Mouse (Mus musculus) liver, adult 2 months (tissue): ENCODE data around the gene Cryzl1. TPM values are rescaled to one million over a fixed set of nuclear protein-coding genes. Genes with fewer than 3 reads are reported as not detected.

Experiments used
- DNase-seq: peaks from one replicate; pipeline ENCODE4 v3.0.0-alpha.2; 2011; ENCODE audit warnings: low read depth, low spot score; ENCODE audit errors: extremely low read depth
- H3K27ac ChIP-seq: fragments of 200-500 bp; replicated peaks from 2 replicates; pipeline ENCODE4 v1.5.1; 2012; ENCODE audit warnings: low read depth, mild to moderate bottlenecking, control low read depth, inconsistent platforms, low read length; ENCODE audit not compliant: insufficient read depth
- H3K27me3 ChIP-seq: fragments of 200-500 bp; 2 replicates; pipeline ENCODE4 v1.6.1; 2012; ENCODE audit warnings: mild to moderate bottlenecking, moderate library complexity, low read length, inconsistent platforms; ENCODE audit not compliant: control insufficient read depth, insufficient read depth
- H3K36me3 ChIP-seq: fragments of 200-500 bp; 2 replicates; pipeline ENCODE4 v1.6.1; 2012; ENCODE audit warnings: low read length, inconsistent platforms; ENCODE audit not compliant: control insufficient read depth, insufficient read depth
- H3K4me1 ChIP-seq: fragments of 200-500 bp; 2 replicates; pipeline ENCODE4 v1.6.1; 2011; ENCODE audit warnings: low read length; ENCODE audit not compliant: control insufficient read depth, insufficient read depth
- H3K4me3 ChIP-seq: fragments of 200-500 bp; 2 replicates; pipeline ENCODE4 v1.5.1; 2011; ENCODE audit warnings: low read depth, mild to moderate bottlenecking, control low read depth, low read length, moderate library complexity; ENCODE audit not compliant: insufficient read depth
- H3K79me2 ChIP-seq: fragments of 200-500 bp; 2 replicates; pipeline ENCODE4 v1.6.1; 2012; ENCODE audit warnings: inconsistent platforms, mild to moderate bottlenecking, low read length, moderate library complexity; ENCODE audit not compliant: control insufficient read depth, insufficient read depth
- H3K9ac ChIP-seq: fragments of 200-500 bp; 2 replicates; pipeline ENCODE4 v1.6.1; 2012; ENCODE audit warnings: low read depth, mild to moderate bottlenecking, control low read depth, inconsistent platforms, low read length
- CTCF ChIP-seq: fragments of 200-500 bp; IDR thresholded peaks from 2 replicates; pipeline ENCODE4 v1.5.1; 2011; ENCODE audit warnings: low read depth, low read length, control low read depth
- POLR2A ChIP-seq: fragments of 200-500 bp; IDR thresholded peaks from 2 replicates; pipeline ENCODE4 v1.6.1; 2011; ENCODE audit warnings: low read length, control low read depth; ENCODE audit not compliant: insufficient read depth; ENCODE audit errors: extremely low read depth
- WGBS: fragments of 180-500 bp; shearing (Covaris S2); methylation state at CpG from one replicate; pipeline ENCODE4 v1.1.7; 2018; 5-methylcytosine and 5-hydroxymethylcytosine counted together
- polyA plus RNA-seq: library from polyadenylated mRNA; depleted of rRNA; stranded (reverse); fragments of >200 nt; gene quantifications from 2 replicates; pipeline ENCODE4 v1.2.3, GENCODE M21; 2012
- total RNA-seq: library from RNA; depleted of rRNA; stranded (reverse); fragments of >200 nt; gene quantifications from 2 replicates; pipeline ENCODE4 v1.2.3, GENCODE M21; 2014

The Cryzl1 gene
- total and polyA plus RNA-seq, 2 experiments, result 9.6 to 23.1 TPM

DNA sequence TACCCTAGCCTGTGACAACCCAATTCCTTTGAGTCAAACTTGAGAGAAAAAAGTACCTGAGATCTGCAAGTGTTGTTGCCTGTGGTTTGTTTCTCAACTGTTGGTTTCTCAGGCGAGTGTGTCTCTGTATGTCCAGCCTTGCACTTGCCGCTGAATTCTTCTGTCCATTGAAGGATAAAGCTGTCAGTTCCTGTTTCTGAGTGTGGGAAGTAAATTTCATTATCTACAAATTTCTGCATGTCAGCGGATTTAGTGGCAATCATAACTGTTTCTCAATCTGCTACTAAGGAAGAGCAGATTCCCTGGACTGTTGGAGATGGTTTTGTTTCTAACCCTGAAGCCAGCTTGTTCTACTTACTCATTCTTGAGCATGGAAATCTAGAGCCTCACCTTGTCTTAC, 33.0 kb upstream of the Cryzl1 start:
- H3K79me2 ChIP-seq, result peaks cover 17% of the 10 kb centered on the region; the same call in 1 of the 2 replicates
- no peak overlapping the region for H3K27ac ChIP-seq
- peak; percentile 53 for DNase-seq
- 48% methylated on average over 3 of the region's 3 CpGs for WGBS
- no peaks in the 10 kb centered on the region for H3K27me3 ChIP-seq
- H3K4me1 ChIP-seq, result peaks cover 16% of the 10 kb centered on the region
- TF ChIP-seq CTCF (no peak), POLR2A (no peak)
- no peak overlapping the region for H3K9ac ChIP-seq
- no peak overlapping the region for H3K4me3 ChIP-seq
- no peaks in the 10 kb centered on the region for H3K36me3 ChIP-seq

DNA sequence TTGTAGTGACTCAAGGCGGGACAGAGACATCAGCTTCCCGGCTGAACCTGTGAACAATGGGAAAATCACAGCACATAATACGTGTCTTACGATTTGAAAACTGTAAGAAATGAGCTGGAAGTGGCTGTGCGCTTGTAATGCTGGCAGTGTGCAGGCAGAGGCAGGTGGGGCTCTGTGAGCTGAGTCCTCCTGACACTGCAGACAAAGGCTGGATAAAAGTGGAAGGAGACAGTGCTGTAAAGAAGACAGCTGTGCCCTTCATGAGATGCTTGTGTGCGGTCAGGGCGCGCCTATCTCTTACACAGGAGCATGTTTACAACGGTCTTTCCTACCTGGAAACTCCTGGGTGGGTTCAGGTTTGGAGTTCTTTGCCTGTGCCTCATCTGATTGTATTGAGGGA, 32.4 kb upstream of the Cryzl1 start:
- H3K79me2 ChIP-seq, result peaks cover 22% of the 10 kb centered on the region; the same call in 1 of the 2 replicates
- TF ChIP-seq POLR2A, result no peak
- TF ChIP-seq CTCF, result no peak
- no peaks in the 10 kb centered on the region for H3K27me3 ChIP-seq
- H3K4me3 ChIP-seq, result no peak overlapping the region
- H3K9ac ChIP-seq, result no peak overlapping the region
- no peaks in the 10 kb centered on the region for H3K36me3 ChIP-seq
- H3K4me1 ChIP-seq, result peaks cover 11% of the 10 kb centered on the region; the same call in 1 of the 2 replicates
- no peak overlapping the region for H3K27ac ChIP-seq
- no peak for DNase-seq
- 93% methylated on average over 9 of the region's 9 CpGs for WGBS

- peaks cover 3% of the 10 kb centered on the region; the same call in 1 of the 2 replicates for H3K4me1 ChIP-seq
- H3K4me3 ChIP-seq, result no peak overlapping the region
- TF ChIP-seq POLR2A (no peak), CTCF (no peak)
- 81% methylated on average over 6 of the region's 6 CpGs for WGBS
- H3K27me3 ChIP-seq, result no peaks in the 10 kb centered on the region
- H3K36me3 ChIP-seq, result no peaks in the 10 kb centered on the region
- peaks cover 45% of the 10 kb centered on the region for H3K79me2 ChIP-seq
- H3K9ac ChIP-seq, result no peak overlapping the region
- DNase-seq, result no peak
- no peak overlapping the region for H3K27ac ChIP-seq
Observed at GRCm38 (mm10) chr16:91754957-91755356, 26.2 kb upstream of the Cryzl1 start.

- 62% methylated on average over 4 of the region's 4 CpGs for WGBS
- no peak overlapping the region for H3K27ac ChIP-seq
- peaks cover 3% of the 10 kb centered on the region; the same call in 1 of the 2 replicates for H3K4me1 ChIP-seq
- TF ChIP-seq POLR2A (no peak), CTCF (no peak)
- H3K27me3 ChIP-seq, result no peaks in the 10 kb centered on the region
- H3K79me2 ChIP-seq, result peaks cover 40% of the 10 kb centered on the region
- H3K36me3 ChIP-seq, result no peaks in the 10 kb centered on the region
- no peak overlapping the region for H3K4me3 ChIP-seq
- no peak overlapping the region for H3K9ac ChIP-seq
- DNase-seq, result no peak
Observed at GRCm38 (mm10) chr16:91753611-91754010, 24.8 kb upstream of the Cryzl1 start.

- Histone ChIP-seq H3K79me2 (peaks cover 39% of the 10 kb centered on the region), H3K27ac (no peak overlapping the region), H3K4me3 (no peak overlapping the region), H3K36me3 (no peaks in the 10 kb centered on the region), H3K4me1 (peaks cover 12% of the 10 kb centered on the region), H3K27me3 (no peaks in the 10 kb centered on the region), H3K9ac (no peak overlapping the region)
- 86% methylated on average over 13 of the region's 13 CpGs for WGBS
- TF ChIP-seq POLR2A, result no peak
- no peak for TF ChIP-seq CTCF
- DNase-seq, result no peak
Observed at GRCm38 (mm10) chr16:91751644-91752385, 23.0 kb upstream of the Cryzl1 start.

DNA sequence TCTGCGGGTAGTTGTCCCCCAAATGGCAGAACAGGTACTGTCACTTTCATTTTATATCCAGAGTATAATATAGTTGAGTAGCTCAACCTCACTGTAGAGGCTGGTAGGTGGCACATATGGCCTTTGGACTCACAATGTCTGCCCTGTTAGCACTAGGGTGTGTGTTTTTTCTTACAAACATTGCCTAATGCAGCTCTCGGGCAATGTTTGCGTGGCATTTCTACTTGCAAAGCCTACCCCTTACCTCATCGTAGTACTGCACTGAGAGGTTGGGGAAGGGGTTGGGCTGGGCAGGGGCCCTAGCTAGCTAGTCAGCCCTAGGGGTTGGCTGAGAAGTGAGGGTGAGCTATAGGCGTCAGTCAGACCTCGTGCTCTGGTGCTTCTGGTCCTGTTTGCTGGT, 18.8 kb upstream of the Cryzl1 start:
- peaks cover 28% of the 10 kb centered on the region for H3K79me2 ChIP-seq
- TF ChIP-seq CTCF (no peak), POLR2A (no peak)
- no peaks in the 10 kb centered on the region for H3K36me3 ChIP-seq
- peak overlapping the region; percentile 77 for H3K27ac ChIP-seq
- H3K27me3 ChIP-seq, result no peaks in the 10 kb centered on the region
- DNase-seq, result peak; percentile 91
- WGBS, result 29% methylated on average over 6 of the region's 6 CpGs
- H3K9ac ChIP-seq, result peak overlapping the region; percentile 27
- H3K4me1 ChIP-seq, result peaks cover 25% of the 10 kb centered on the region
- peak overlapping the region; percentile 15 for H3K4me3 ChIP-seq
